10 mouse cellular contexts compared by ENCODE assay signal in genomic region chr15:27625014-27625889, GRCm38 (mm10). TPM values are rescaled to one million over a fixed set of nuclear protein-coding genes. Genes with fewer than 3 reads are reported as not detected.
DNase-seq lines count a peak whose midpoint lies in the region; ATAC-seq and TF ChIP-seq lines count a peak whose summit lies in the region.
"Had no signal": no experiment of that assay in that cellular context is flagged by ENCODE, and none has a peak within 500 bp of the region (broad histone marks: within the 10 kb centered on the region; RNA-seq: fewer than 3 reads in every experiment).

No protein-coding gene starts in this region.

- H3K9me3 ChIP-seq in liver, embryonic 14.5 days (ENCODE audit: control insufficient read depth, low read length), result no peaks in the 10 kb centered on the region

- ATAC-seq in liver, embryonic 14.5 days (ENCODE audit: insufficient read depth), result no peak

- 31% methylated on average over 13 of the region's 13 CpGs for WGBS in liver, embryonic 14.5 days (ENCODE audit: insufficient replicate concordance)

- H3K27me3 ChIP-seq in liver, embryonic 14.5 days (ENCODE audit: control insufficient read depth, insufficient read depth, low read length), result no peaks in the 10 kb centered on the region

- no peak overlapping the region for H3K4me3 ChIP-seq in liver, embryonic 14.5 days (ENCODE audit: insufficient read depth in 1 of 2, low read depth in 2 of 2, low read length in 2 of 2)

- peaks cover 18 to 30% of the 10 kb centered on the region in 2 experiments for H3K4me1 ChIP-seq in liver, embryonic 14.5 days (replicated peaks; ENCODE audit: control insufficient read depth in 2 of 2, insufficient read depth in 2 of 2, low read length in 1 of 2)

- peak overlapping the region; percentile 13; the same call in 1 of the 2 replicates for H3K4me2 ChIP-seq in liver, embryonic 14.5 days (ENCODE audit: low read depth)

- peak; percentile 58 to 59 for DNase-seq in frontal cortex, postnatal 36 days (ENCODE audit: low spot score in 2 of 2)
- no peak for DNase-seq in frontal cortex, postnatal 25 days (ENCODE audit: low spot score in 2 of 2)
- DNase-seq in right cerebral cortex, postnatal 25 days, result peak; percentile 32
- no peak for DNase-seq in right cerebral cortex, postnatal 4 days
- no peak for DNase-seq in liver, embryonic 14.5 days (ENCODE audit: low read depth in 3 of 3, low spot score in 3 of 3)
- DNase-seq in telencephalon, adult 2 months (ENCODE audit: low read depth, low spot score), result peak; percentile 45
- no peak for DNase-seq in gastrocnemius, postnatal 36 days
- no peak for DNase-seq in embryo, embryonic 11 days
- DNase-seq: adrenal gland, adult 8-10 months; lung, postnatal 14 days had no signal

- no peak for TF ChIP-seq EP300 in liver, embryonic 14.5 days (IDR thresholded peaks at IDR 0.05; ENCODE audit: low read depth)

- peaks cover 9% of the 10 kb centered on the region for H3K36me3 ChIP-seq in liver, embryonic 14.5 days (replicated peaks; ENCODE audit: control insufficient read depth, insufficient read depth, low read depth)

- no peak overlapping the region for H3K27ac ChIP-seq in liver, embryonic 14.5 days

- intact Hi-C loops in gastrocnemius, postnatal 36 days (cut with DNase I), result no loop called here

- no peak overlapping the region for H3K9ac ChIP-seq in liver, embryonic 14.5 days (replicated peaks)

- no peak for TF ChIP-seq CTCF in liver, embryonic 14.5 days (IDR thresholded peaks at IDR 0.05; ENCODE audit: low read depth)

RNA-seq across cellular contexts. Expression of gene Otulin, which starts 5.2 kb away (rescaled TPM):
- polyA plus RNA-seq in liver, embryonic 14.5 days (2012; rRNA removed), result 11.4 and 14.6 TPM in 2 replicates
- 24.1 and 24.2 TPM in 2 replicates for polyA plus RNA-seq in liver, embryonic 14.5 days (2014; fragmentation: Nextera tagmentation; extraction: Ambion mirVana)
- 10 to 100 TPM; 17.7 to 20.7 TPM for total RNA-seq in gastrocnemius, postnatal 36 days (2021)

RNA-seq across cellular contexts. Expression of gene Otulinl, which starts 56.1 kb away (rescaled TPM):
- 2.4 and 3.3 TPM in 2 replicates for polyA plus RNA-seq in liver, embryonic 14.5 days (2012; rRNA removed)
- 6.8 and 8.7 TPM in 2 replicates for polyA plus RNA-seq in liver, embryonic 14.5 days (2014; fragmentation: Nextera tagmentation; extraction: Ambion mirVana)
- total RNA-seq in gastrocnemius, postnatal 36 days (2021), result 1 to 10 TPM in 1 of 2 experiments, under 1 TPM in 1; 0.91 to 1.4 TPM

Comparison
In these comparisons a context has a peak if more than half of its experiments do, and no peak if none do; other contexts are left out.
1. DNase-seq: peak in frontal cortex, postnatal 36 days (2 of 2), right cerebral cortex, postnatal 25 days (single experiment) and telencephalon, adult 2 months (single experiment); none in frontal cortex, postnatal 25 days (0 of 2), right cerebral cortex, postnatal 4 days (single experiment), liver, embryonic 14.5 days (0 of 3), gastrocnemius, postnatal 36 days (0 of 2) and embryo, embryonic 11 days (single experiment).